Mouse (Mus musculus): Measurements from ENCODE around the gene Popdc3. TPM values are rescaled to one million over a fixed set of nuclear protein-coding genes. Genes with fewer than 3 reads are reported as not detected.

Gene Popdc3
- polyA plus RNA-seq, 1 experiment from 2014 or later: 15.5 TPM

Other genes with a start within 250 kb of the Popdc3 start
- gene Prep, start 110.9 kb upstream of the Popdc3 start, polyA plus RNA-seq (2014; fragmentation: Nextera tagmentation; extraction: Ambion mirVana): 18.9 and 24.0 TPM in 2 replicates
- gene Bves, start 157.7 kb downstream of the Popdc3 start, polyA plus RNA-seq (2014; fragmentation: Nextera tagmentation; extraction: Ambion mirVana): 48.6 and 55.3 TPM in 2 replicates